Mouse (Mus musculus): ENCODE data around the gene Rhoc. TPM values are rescaled to one million over a fixed set of nuclear protein-coding genes. Genes with fewer than 3 reads are reported as not detected.
A peak's percentile ranks its signal among the peaks of the same experiment; 100 is the strongest.
"Not testable (repeated sequence)": the region's sequence is repeated elsewhere in the genome, so short reads cannot be mapped to it uniquely, and the experiment has no call there.

Rhoc gene
- 0.45 and 1.1 TPM in 2 replicates for total RNA-seq (2017)

- ATAC-seq (replicated peaks in 1 of 2; ENCODE audit: insufficient read depth in 1 of 2, low FRiP score in 2 of 2, low TSS enrichment in 1 of 2, low read depth in 1 of 2, poor library complexity in 2 of 2, severe bottlenecking in 2 of 2), result no peak
Observed at GRCm38 (mm10) chr3:104788075-104788474, at the start of gene Rhoc. Gene Rhoc (plus strand): TSS chr3:104788375.

- ATAC-seq (replicated peaks in 1 of 2; ENCODE audit: insufficient read depth in 1 of 2, low FRiP score in 2 of 2, low TSS enrichment in 1 of 2, low read depth in 1 of 2, poor library complexity in 2 of 2, severe bottlenecking in 2 of 2), result no peak
Observed at GRCm38 (mm10) chr3:104741954-104742353, 46.2 kb upstream of the Rhoc start.

GRCm38 (mm10) chr3:104743161-104743560 is 45.0 kb upstream of the Rhoc start:
- no peak for ATAC-seq (replicated peaks in 1 of 2; ENCODE audit: insufficient read depth in 1 of 2, low FRiP score in 2 of 2, low TSS enrichment in 1 of 2, low read depth in 1 of 2, poor library complexity in 2 of 2, severe bottlenecking in 2 of 2)

- peak; percentile 72 to 84 for ATAC-seq (replicated peaks in 1 of 2; ENCODE audit: insufficient read depth in 1 of 2, low FRiP score in 2 of 2, low TSS enrichment in 1 of 2, low read depth in 1 of 2, poor library complexity in 2 of 2, severe bottlenecking in 2 of 2)
Observed at GRCm38 (mm10) chr3:104743864-104744263, 44.3 kb upstream of the Rhoc start.

- ATAC-seq (replicated peaks in 1 of 2; ENCODE audit: insufficient read depth in 1 of 2, low FRiP score in 2 of 2, low TSS enrichment in 1 of 2, low read depth in 1 of 2, poor library complexity in 2 of 2, severe bottlenecking in 2 of 2), result peak; percentile 27 to 45; a peak in 3 of 4 replicates
Observed at GRCm38 (mm10) chr3:104752845-104753244, 35.3 kb upstream of the Rhoc start.

- peak; percentile 70 to 84 for ATAC-seq (replicated peaks in 1 of 2; ENCODE audit: insufficient read depth in 1 of 2, low FRiP score in 2 of 2, low TSS enrichment in 1 of 2, low read depth in 1 of 2, poor library complexity in 2 of 2, severe bottlenecking in 2 of 2)
Observed at GRCm38 (mm10) chr3:104758406-104758805, 29.8 kb upstream of the Rhoc start.

- no peak for ATAC-seq (replicated peaks in 1 of 2; ENCODE audit: insufficient read depth in 1 of 2, low FRiP score in 2 of 2, low TSS enrichment in 1 of 2, low read depth in 1 of 2, poor library complexity in 2 of 2, severe bottlenecking in 2 of 2)
Observed at GRCm38 (mm10) chr3:104758869-104759268, 29.3 kb upstream of the Rhoc start.

- ATAC-seq (replicated peaks in 1 of 2; ENCODE audit: insufficient read depth in 1 of 2, low FRiP score in 2 of 2, low TSS enrichment in 1 of 2, low read depth in 1 of 2, poor library complexity in 2 of 2, severe bottlenecking in 2 of 2), result not testable (repeated sequence)
Observed at GRCm38 (mm10) chr3:104762103-104762863, 25.9 kb upstream of the Rhoc start.

- no peak for ATAC-seq (replicated peaks in 1 of 2; ENCODE audit: insufficient read depth in 1 of 2, low FRiP score in 2 of 2, low TSS enrichment in 1 of 2, low read depth in 1 of 2, poor library complexity in 2 of 2, severe bottlenecking in 2 of 2)
Observed at GRCm38 (mm10) chr3:104765021-104765420, 23.2 kb upstream of the Rhoc start.

GRCm38 (mm10) chr3:104767141-104767540 is 21.0 kb upstream of the Rhoc start:
- ATAC-seq (replicated peaks in 1 of 2; ENCODE audit: insufficient read depth in 1 of 2, low FRiP score in 2 of 2, low TSS enrichment in 1 of 2, low read depth in 1 of 2, poor library complexity in 2 of 2, severe bottlenecking in 2 of 2), result no peak

- ATAC-seq (replicated peaks in 1 of 2; ENCODE audit: insufficient read depth in 1 of 2, low FRiP score in 2 of 2, low TSS enrichment in 1 of 2, low read depth in 1 of 2, poor library complexity in 2 of 2, severe bottlenecking in 2 of 2), result no peak
Observed at GRCm38 (mm10) chr3:104767716-104768115, 20.5 kb upstream of the Rhoc start.

GRCm38 (mm10) chr3:104769135-104769534 is 19.0 kb upstream of the Rhoc start:
- no peak for ATAC-seq (replicated peaks in 1 of 2; ENCODE audit: insufficient read depth in 1 of 2, low FRiP score in 2 of 2, low TSS enrichment in 1 of 2, low read depth in 1 of 2, poor library complexity in 2 of 2, severe bottlenecking in 2 of 2)

- ATAC-seq (replicated peaks in 1 of 2; ENCODE audit: insufficient read depth in 1 of 2, low FRiP score in 2 of 2, low TSS enrichment in 1 of 2, low read depth in 1 of 2, poor library complexity in 2 of 2, severe bottlenecking in 2 of 2), result peak in 1 of 2 experiments; percentile 42; a peak in 2 of 4 replicates
Observed at GRCm38 (mm10) chr3:104770035-104770434, 18.1 kb upstream of the Rhoc start.

- no peak for ATAC-seq (replicated peaks in 1 of 2; ENCODE audit: insufficient read depth in 1 of 2, low FRiP score in 2 of 2, low TSS enrichment in 1 of 2, low read depth in 1 of 2, poor library complexity in 2 of 2, severe bottlenecking in 2 of 2)
Observed at GRCm38 (mm10) chr3:104770918-104771317, 17.3 kb upstream of the Rhoc start.

GRCm38 (mm10) chr3:104771460-104771859 is 16.7 kb upstream of the Rhoc start:
- ATAC-seq (replicated peaks in 1 of 2; ENCODE audit: insufficient read depth in 1 of 2, low FRiP score in 2 of 2, low TSS enrichment in 1 of 2, low read depth in 1 of 2, poor library complexity in 2 of 2, severe bottlenecking in 2 of 2), result no peak

- ATAC-seq (replicated peaks in 1 of 2; ENCODE audit: insufficient read depth in 1 of 2, low FRiP score in 2 of 2, low TSS enrichment in 1 of 2, low read depth in 1 of 2, poor library complexity in 2 of 2, severe bottlenecking in 2 of 2), result no peak
Observed at GRCm38 (mm10) chr3:104773301-104773700, 14.9 kb upstream of the Rhoc start.

GRCm38 (mm10) chr3:104777342-104777741 is 10.8 kb upstream of the Rhoc start:
- peak; percentile 25 to 34; a peak in 1 of 4 replicates for ATAC-seq (replicated peaks in 1 of 2; ENCODE audit: insufficient read depth in 1 of 2, low FRiP score in 2 of 2, low TSS enrichment in 1 of 2, low read depth in 1 of 2, poor library complexity in 2 of 2, severe bottlenecking in 2 of 2)

GRCm38 (mm10) chr3:104779949-104780348 is 8.2 kb upstream of the Rhoc start:
- ATAC-seq (replicated peaks in 1 of 2; ENCODE audit: insufficient read depth in 1 of 2, low FRiP score in 2 of 2, low TSS enrichment in 1 of 2, low read depth in 1 of 2, poor library complexity in 2 of 2, severe bottlenecking in 2 of 2), result peak in 1 of 2 experiments; percentile 28; a peak in 1 of 4 replicates
